Mouse (Mus musculus) gastrocnemius, adult 2 months (tissue): ENCODE results near the gene Ptchd4. TPM values are rescaled to one million over a fixed set of nuclear protein-coding genes. Genes with fewer than 3 reads are reported as not detected.

Source experiments
- DNase-seq: peaks from one replicate; pipeline ENCODE4 v3.0.0; 2022
- H3K27ac ChIP-seq: fragments of 200-600 bp; 2 replicates; pipeline ENCODE4 v1.8.1; 2022; ENCODE audit warnings: mild to moderate bottlenecking
- H3K4me3 ChIP-seq: fragments of 200-600 bp; 2 replicates; pipeline ENCODE4 v1.8.1; 2022; ENCODE audit warnings: mild to moderate bottlenecking, moderate library complexity
- CTCF ChIP-seq: fragments of 200-600 bp; IDR thresholded peaks from 2 replicates; pipeline ENCODE4 v1.8.1; 2022; ENCODE audit warnings: antibody characterized with exemption, mild to moderate bottlenecking, moderate library complexity
- intact Hi-C: fragments of 180-260 bp; cut with DNase I; formaldehyde crosslinking; loops from one replicate; pipeline ENCODE4 v1.15.1; 2025
- long read RNA-seq, 2 experiments: library from polyadenylated mRNA; stranded (forward); transcript quantifications; one replicate each; pipeline ENCODE4 v2.0.0; 2021
- total RNA-seq, 2 experiments: library from RNA; stranded (reverse); gene quantifications; 2 replicates each; pipeline ENCODE4 v1.2.3; 2021

The Ptchd4 gene
- total RNA-seq: not detected
- long read RNA-seq, experiment 1: 0 reads
- long read RNA-seq, experiment 2: 0 reads

- TF ChIP-seq CTCF: peak; percentile 26; the same call in 1 of the 2 replicates
- Histone ChIP-seq H3K27ac (no peak within 1 kb of the TSS), H3K4me3 (peak within 1 kb of the TSS; percentile 74)
- peak; percentile 27 for DNase-seq
- intact Hi-C loops: no loop called here
Observed at GRCm38 (mm10) chr17:42315669-42316611, at the start of gene Ptchd4. TSS of gene Ptchd4 (plus strand) at chr17:42315947.

GRCm38 (mm10) chr17:42276861-42277260 is 38.9 kb upstream of the Ptchd4 start:
- no peak for DNase-seq
- Histone ChIP-seq H3K27ac (no peak overlapping the region), H3K4me3 (no peak overlapping the region)
- no peak for TF ChIP-seq CTCF
- intact Hi-C loops: no loop called here

GRCm38 (mm10) chr17:42284391-42284790 is 31.4 kb upstream of the Ptchd4 start:
- no peak for DNase-seq
- intact Hi-C loops: no loop called here
- H3K4me3 ChIP-seq: no peak overlapping the region
- no peak overlapping the region for H3K27ac ChIP-seq
- no peak for TF ChIP-seq CTCF

GRCm38 (mm10) chr17:42286255-42286654 is 29.5 kb upstream of the Ptchd4 start:
- Histone ChIP-seq H3K4me3 (no peak overlapping the region), H3K27ac (no peak overlapping the region)
- intact Hi-C loops: no loop called here
- no peak for DNase-seq
- TF ChIP-seq CTCF: no peak

GRCm38 (mm10) chr17:42290341-42290740 is 25.4 kb upstream of the Ptchd4 start:
- DNase-seq: no peak
- intact Hi-C loops: no loop called here
- Histone ChIP-seq H3K27ac (no peak overlapping the region), H3K4me3 (no peak overlapping the region)
- TF ChIP-seq CTCF: no peak

GRCm38 (mm10) chr17:42291793-42292192 is 24.0 kb upstream of the Ptchd4 start:
- intact Hi-C loops: no loop called here
- Histone ChIP-seq H3K4me3 (no peak overlapping the region), H3K27ac (no peak overlapping the region)
- TF ChIP-seq CTCF: no peak
- DNase-seq: no peak

- intact Hi-C loops: no loop called here
- H3K27ac ChIP-seq: no peak overlapping the region
- no peak for TF ChIP-seq CTCF
- DNase-seq: no peak
- no peak overlapping the region for H3K4me3 ChIP-seq
Observed at GRCm38 (mm10) chr17:42297986-42298385, 17.8 kb upstream of the Ptchd4 start.

- DNase-seq: no peak
- intact Hi-C loops: no loop called here
- no peak overlapping the region for H3K27ac ChIP-seq
- no peak overlapping the region for H3K4me3 ChIP-seq
- TF ChIP-seq CTCF: no peak
Observed at GRCm38 (mm10) chr17:42299681-42300080, 16.1 kb upstream of the Ptchd4 start.

GRCm38 (mm10) chr17:42303062-42303577 is 12.6 kb upstream of the Ptchd4 start:
- Histone ChIP-seq H3K27ac (no peak overlapping the region), H3K4me3 (no peak overlapping the region)
- intact Hi-C loops: no loop called here
- no peak for DNase-seq
- TF ChIP-seq CTCF: no peak

- DNase-seq: no peak
- TF ChIP-seq CTCF: peak; percentile 32; the same call in 1 of the 2 replicates
- no peak overlapping the region for H3K4me3 ChIP-seq
- intact Hi-C loops: no loop called here
- H3K27ac ChIP-seq: no peak overlapping the region
Observed at GRCm38 (mm10) chr17:42304262-42304661, 11.5 kb upstream of the Ptchd4 start.

GRCm38 (mm10) chr17:42307001-42307400 is 8.7 kb upstream of the Ptchd4 start:
- Histone ChIP-seq H3K4me3 (no peak overlapping the region), H3K27ac (no peak overlapping the region)
- TF ChIP-seq CTCF: no peak
- intact Hi-C loops: no loop called here
- DNase-seq: no peak

GRCm38 (mm10) chr17:42310136-42310535 is 5.6 kb upstream of the Ptchd4 start:
- intact Hi-C loops: no loop called here
- no peak for DNase-seq
- no peak for TF ChIP-seq CTCF
- Histone ChIP-seq H3K27ac (no peak overlapping the region), H3K4me3 (no peak overlapping the region)

- intact Hi-C loops: no loop called here
- TF ChIP-seq CTCF: no peak
- Histone ChIP-seq H3K27ac (no peak overlapping the region), H3K4me3 (peak overlapping the region; percentile 74)
- peak; percentile 19 for DNase-seq
Observed at GRCm38 (mm10) chr17:42316612-42316982, 850 bp downstream of the Ptchd4 start.

- TF ChIP-seq CTCF: no peak
- no peak for DNase-seq
- intact Hi-C loops: no loop called here
- no peak overlapping the region for H3K27ac ChIP-seq
- H3K4me3 ChIP-seq: no peak overlapping the region
Observed at GRCm38 (mm10) chr17:42335787-42336186, 20.0 kb downstream of the Ptchd4 start.
